Mouse (Mus musculus) lung, adult 2 months (tissue): ENCODE measurements around the gene Snai3.

ENCODE experiments used
- CTCF ChIP-seq: fragments of 200-500 bp; IDR thresholded peaks from 2 replicates; pipeline ENCODE4 v1.5.1; 2011; ENCODE audit warnings: mild to moderate bottlenecking, low read length, control low read depth; ENCODE audit not compliant: insufficient read depth
- POLR2A ChIP-seq: fragments of 200-500 bp; IDR thresholded peaks from 2 replicates; pipeline ENCODE4 v1.6.1; 2011; ENCODE audit warnings: low read depth, mild to moderate bottlenecking, control low read depth, low read length, borderline replicate concordance; ENCODE audit errors: extremely low read depth

- TF ChIP-seq CTCF (no peak), POLR2A (no peak)
Measured at GRCm38 (mm10) chr8:122484831-122485230, 24.3 kb upstream of the Snai3 start.
